Mouse (Mus musculus): Measurements from ENCODE around the gene Mut.

Gene Mut

GRCm38 (mm10) chr17:40934420-40935231 lies at the start of gene Mut, which contains the start of gene Cenpq:
TSS of gene Mut (plus strand) at chr17:40934685.
TSS of gene Cenpq (minus strand) at chr17:40935047.
- in situ Hi-C loops (cut with MboI) = no loop called here

- in situ Hi-C loops (cut with MboI) = no loop called here
These were observed 49.3 kb upstream of the Mut start for GRCm38 (mm10) chr17:40885155-40885554.

- in situ Hi-C loops (cut with MboI) = no loop called here
These were observed 46.5 kb upstream of the Mut start for GRCm38 (mm10) chr17:40887849-40888536.

GRCm38 (mm10) chr17:40896863-40897262 lies 37.6 kb upstream of the Mut start:
- in situ Hi-C loops (cut with MboI) = no loop called here

- in situ Hi-C loops (cut with MboI) = no loop called here
These were observed 34.6 kb upstream of the Mut start for GRCm38 (mm10) chr17:40899783-40900363.

- in situ Hi-C loops (cut with MboI) = no loop called here
These were observed 31.1 kb upstream of the Mut start for GRCm38 (mm10) chr17:40903345-40903744.

GRCm38 (mm10) chr17:40904056-40904597 lies 30.4 kb upstream of the Mut start:
- in situ Hi-C loops (cut with MboI) = no loop called here

GRCm38 (mm10) chr17:40904721-40905154 lies 29.7 kb upstream of the Mut start:
- in situ Hi-C loops (cut with MboI) = no loop called here

GRCm38 (mm10) chr17:40914250-40914649 lies 20.2 kb upstream of the Mut start, which contains the start of gene Glyatl3:
TSS of gene Glyatl3 (minus strand) at chr17:40914350.
- in situ Hi-C loops (cut with MboI) = no loop called here

GRCm38 (mm10) chr17:40915499-40915898 lies 19.0 kb upstream of the Mut start:
- in situ Hi-C loops (cut with MboI) = no loop called here

GRCm38 (mm10) chr17:40933985-40934384 lies 500 bp upstream of the Mut start:
- in situ Hi-C loops (cut with MboI) = no loop called here

GRCm38 (mm10) chr17:40948518-40948917 lies 14.0 kb downstream of the Mut start:
- in situ Hi-C loops (cut with MboI) = no loop called here

GRCm38 (mm10) chr17:40977914-40978313 lies 43.4 kb downstream of the Mut start:
- in situ Hi-C loops (cut with MboI) = no loop called here

GRCm38 (mm10) chr17:40992102-40992501 lies 57.6 kb downstream of the Mut start:
- in situ Hi-C loops (cut with MboI) = no loop called here
